Mouse (Mus musculus) embryonic fibroblast, embryonic 13.5 days (primary cell): ENCODE measurements around the gene Jam3. TPM values are rescaled to one million over a fixed set of nuclear protein-coding genes. Genes with fewer than 3 reads are reported as not detected.
"Not testable (repeated sequence)": the region's sequence is repeated elsewhere in the genome, so short reads cannot be mapped to it uniquely, and the experiment has no call there.

Experiments used
- H3K27ac ChIP-seq: 2 replicates; pipeline ENCODE4 v1.5.1; 2012; ENCODE audit warnings: low read length, control low read depth, inconsistent platforms; ENCODE audit not compliant: insufficient read depth
- H3K4me1 ChIP-seq: 2 replicates; pipeline ENCODE4 v1.6.1; 2011; ENCODE audit warnings: low read length; ENCODE audit not compliant: control insufficient read depth, insufficient read depth
- H3K4me3 ChIP-seq: 2 replicates; pipeline ENCODE4 v1.5.1; 2011; ENCODE audit warnings: mild to moderate bottlenecking, control low read depth, low read length; ENCODE audit not compliant: insufficient read depth
- CTCF ChIP-seq: IDR thresholded peaks from 2 replicates; pipeline ENCODE4 v1.5.1; 2011; ENCODE audit warnings: mild to moderate bottlenecking, control low read depth, low read length, moderate library complexity, borderline replicate concordance; ENCODE audit not compliant: insufficient read depth
- POLR2A ChIP-seq: IDR thresholded peaks from 2 replicates; pipeline ENCODE4 v1.6.1; 2011; ENCODE audit warnings: low read depth, mild to moderate bottlenecking, control low read depth, low read length, moderate library complexity
- polyA plus RNA-seq: library from polyadenylated mRNA; stranded (reverse); fragments of >200 nt; gene quantifications from 2 replicates; pipeline ENCODE4 v1.2.4, GENCODE M21; 2011; ENCODE audit warnings: low read depth; ENCODE audit not compliant: missing spikeins, insufficient read length

The Jam3 gene
- polyA plus RNA-seq, 1 experiment: 50.3 TPM

GRCm38 (mm10) chr9:27172839-27173238 is 17.6 kb upstream of the Jam3 start:
- Histone ChIP-seq H3K27ac (no peak overlapping the region), H3K4me3 (no peak overlapping the region), H3K4me1 (no peaks in the 10 kb centered on the region)
- TF ChIP-seq POLR2A (no peak), CTCF (no peak)

GRCm38 (mm10) chr9:27170726-27171125 is 15.5 kb upstream of the Jam3 start:
- no peak overlapping the region for H3K27ac ChIP-seq
- no peaks in the 10 kb centered on the region for H3K4me1 ChIP-seq
- no peak for TF ChIP-seq POLR2A
- TF ChIP-seq CTCF: no peak
- no peak overlapping the region for H3K4me3 ChIP-seq

- Histone ChIP-seq H3K4me1 (no peaks in the 10 kb centered on the region), H3K4me3 (no peak overlapping the region), H3K27ac (no peak overlapping the region)
- TF ChIP-seq POLR2A (no peak), CTCF (no peak)
Measured at GRCm38 (mm10) chr9:27166981-27167380, 11.8 kb upstream of the Jam3 start.

- no peak overlapping the region for H3K4me3 ChIP-seq
- H3K27ac ChIP-seq: no peak overlapping the region
- H3K4me1 ChIP-seq: no peaks in the 10 kb centered on the region
- TF ChIP-seq POLR2A: no peak
- TF ChIP-seq CTCF: no peak
Measured at GRCm38 (mm10) chr9:27165596-27165995, 10.4 kb upstream of the Jam3 start.

- Histone ChIP-seq H3K4me1 (no peaks in the 10 kb centered on the region), H3K4me3 (no peak overlapping the region), H3K27ac (no peak overlapping the region)
- TF ChIP-seq CTCF (no peak), POLR2A (no peak)
Measured at GRCm38 (mm10) chr9:27164957-27165356, 9.7 kb upstream of the Jam3 start.

GRCm38 (mm10) chr9:27163661-27164060 is 8.4 kb upstream of the Jam3 start:
- H3K27ac ChIP-seq, H3K4me1 ChIP-seq, H3K4me3 ChIP-seq: not testable (repeated sequence)

- H3K4me3 ChIP-seq: no peak overlapping the region
- H3K27ac ChIP-seq: no peak overlapping the region
- no peak for TF ChIP-seq POLR2A
- H3K4me1 ChIP-seq: no peaks in the 10 kb centered on the region
Measured at GRCm38 (mm10) chr9:27153861-27154260, 1.4 kb downstream of the Jam3 start.

- no peak for TF ChIP-seq CTCF
- TF ChIP-seq POLR2A: no peak
- Histone ChIP-seq H3K27ac (no peak overlapping the region), H3K4me3 (no peak overlapping the region), H3K4me1 (peaks cover 4% of the 10 kb centered on the region)
Measured at GRCm38 (mm10) chr9:27149836-27150235, 5.4 kb downstream of the Jam3 start.

GRCm38 (mm10) chr9:27148631-27149471 is 6.4 kb downstream of the Jam3 start:
- Histone ChIP-seq H3K4me3 (no peak overlapping the region), H3K4me1 (peaks cover 4% of the 10 kb centered on the region), H3K27ac (no peak overlapping the region)
- TF ChIP-seq POLR2A (no peak), CTCF (no peak)

- TF ChIP-seq CTCF (no peak), POLR2A (no peak)
- Histone ChIP-seq H3K4me3 (no peak overlapping the region), H3K4me1 (peaks cover 4% of the 10 kb centered on the region), H3K27ac (no peak overlapping the region)
Measured at GRCm38 (mm10) chr9:27147946-27148345, 7.3 kb downstream of the Jam3 start.

GRCm38 (mm10) chr9:27146826-27147225 is 8.4 kb downstream of the Jam3 start:
- Histone ChIP-seq H3K4me1 (peaks cover 4% of the 10 kb centered on the region), H3K27ac (no peak overlapping the region), H3K4me3 (no peak overlapping the region)
- TF ChIP-seq CTCF (no peak), POLR2A (no peak)
